Mouse (Mus musculus) thymus, adult 2 months (tissue): ENCODE measurements around the gene Ccdc103.

Experiments
- CTCF ChIP-seq: fragments of 200-500 bp; IDR thresholded peaks from 2 replicates; pipeline ENCODE4 v1.5.1; 2012; ENCODE audit warnings: mild to moderate bottlenecking, control low read depth, low read length, moderate library complexity, borderline replicate concordance; ENCODE audit not compliant: control insufficient read depth, poor library complexity, insufficient read depth; ENCODE audit errors: extremely low read depth
- POLR2A ChIP-seq: fragments of 200-500 bp; IDR thresholded peaks from 2 replicates; pipeline ENCODE4 v1.6.1; 2012; ENCODE audit warnings: mild to moderate bottlenecking, low read length, control low read depth, moderate library complexity; ENCODE audit not compliant: control insufficient read depth, poor library complexity, insufficient read depth; ENCODE audit errors: extremely low read depth

DNA sequence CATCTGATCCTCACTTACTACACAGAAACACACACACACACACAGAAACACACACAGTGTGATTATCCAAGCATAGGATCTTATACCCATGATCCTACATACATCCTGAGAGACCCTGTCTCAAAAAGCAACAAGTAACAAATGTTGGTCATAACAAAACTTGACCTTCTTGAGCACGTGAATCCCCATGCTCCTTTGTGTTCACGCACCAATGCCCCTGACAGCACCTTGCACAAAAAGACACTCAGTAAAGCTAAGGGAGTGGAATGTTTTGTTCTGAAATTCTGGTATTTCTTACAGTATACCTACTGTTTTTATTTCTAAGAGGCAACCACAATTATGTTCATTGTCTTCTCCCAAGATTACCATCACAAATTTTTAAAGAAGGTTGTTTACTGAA, 1.4 kb upstream of the Ccdc103 start:
- no peak for TF ChIP-seq POLR2A
- TF ChIP-seq CTCF: no peak
